Mouse (Mus musculus) left cerebral cortex, adult 9 months (tissue): Measurements from ENCODE around the gene Spata5.
"Not testable (repeated sequence)": the region's sequence is repeated elsewhere in the genome, so short reads cannot be mapped to it uniquely, and the experiment has no call there.

Experiments used
- DNase-seq, 2 experiments: peaks; one replicate each; pipeline ENCODE4 v3.0.0; 2022; ENCODE audit warnings: low spot score in 2 of 2

The Spata5 gene

GRCm38 (mm10) chr3:37569661-37570566, 150.2 kb downstream of the Spata5 start:
- peak in 1 of 2 experiments; percentile 6 for DNase-seq

GRCm38 (mm10) chr3:37571633-37572032, 151.9 kb downstream of the Spata5 start:
- no peak for DNase-seq

GRCm38 (mm10) chr3:37572066-37572465, 152.4 kb downstream of the Spata5 start:
- DNase-seq = peak in 1 of 2 experiments; percentile 31

GRCm38 (mm10) chr3:37576840-37577239, 157.1 kb downstream of the Spata5 start:
- no peak for DNase-seq

GRCm38 (mm10) chr3:37577706-37578105, 158.0 kb downstream of the Spata5 start:
- no peak for DNase-seq

GRCm38 (mm10) chr3:37584576-37584975, 164.9 kb downstream of the Spata5 start:
- DNase-seq = no peak

DNA sequence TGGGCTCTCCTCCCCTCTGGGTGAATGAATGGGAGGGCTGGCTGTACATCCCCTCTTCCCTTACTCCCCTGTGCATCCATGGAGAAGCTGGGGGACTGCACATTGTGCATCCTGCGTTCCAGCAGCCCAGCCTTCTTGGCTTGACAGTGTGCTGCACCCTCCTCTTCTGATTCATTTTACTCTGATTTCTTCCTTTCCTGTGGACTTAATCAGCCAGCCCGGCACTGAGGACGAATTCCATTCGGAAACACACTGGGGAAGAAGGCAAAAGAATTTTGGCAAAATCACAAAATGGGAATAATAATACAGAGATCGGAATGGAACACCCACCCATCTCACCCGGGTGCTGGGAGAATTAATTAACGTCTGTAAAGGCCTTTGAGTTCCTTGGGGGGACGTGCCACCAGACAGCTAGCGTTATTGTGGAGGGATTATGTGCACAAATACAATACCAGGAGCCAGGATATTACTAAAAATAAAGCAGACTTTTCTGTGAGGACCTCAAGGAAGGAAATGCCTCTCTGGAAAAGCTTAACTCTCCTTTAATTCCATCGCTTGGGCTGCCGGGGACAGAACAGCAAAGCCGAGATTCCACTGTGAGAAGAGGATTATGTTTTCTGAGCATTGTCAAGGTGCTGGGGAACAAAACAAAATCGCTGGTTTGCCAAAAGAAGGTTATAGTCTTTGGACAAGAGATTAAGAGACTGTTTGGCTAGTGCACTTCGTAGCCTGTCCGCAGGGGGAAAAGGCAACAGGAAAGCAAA, 166.5 kb downstream of the Spata5 start:
- DNase-seq = peak in 1 of 2 experiments; percentile 6

DNA sequence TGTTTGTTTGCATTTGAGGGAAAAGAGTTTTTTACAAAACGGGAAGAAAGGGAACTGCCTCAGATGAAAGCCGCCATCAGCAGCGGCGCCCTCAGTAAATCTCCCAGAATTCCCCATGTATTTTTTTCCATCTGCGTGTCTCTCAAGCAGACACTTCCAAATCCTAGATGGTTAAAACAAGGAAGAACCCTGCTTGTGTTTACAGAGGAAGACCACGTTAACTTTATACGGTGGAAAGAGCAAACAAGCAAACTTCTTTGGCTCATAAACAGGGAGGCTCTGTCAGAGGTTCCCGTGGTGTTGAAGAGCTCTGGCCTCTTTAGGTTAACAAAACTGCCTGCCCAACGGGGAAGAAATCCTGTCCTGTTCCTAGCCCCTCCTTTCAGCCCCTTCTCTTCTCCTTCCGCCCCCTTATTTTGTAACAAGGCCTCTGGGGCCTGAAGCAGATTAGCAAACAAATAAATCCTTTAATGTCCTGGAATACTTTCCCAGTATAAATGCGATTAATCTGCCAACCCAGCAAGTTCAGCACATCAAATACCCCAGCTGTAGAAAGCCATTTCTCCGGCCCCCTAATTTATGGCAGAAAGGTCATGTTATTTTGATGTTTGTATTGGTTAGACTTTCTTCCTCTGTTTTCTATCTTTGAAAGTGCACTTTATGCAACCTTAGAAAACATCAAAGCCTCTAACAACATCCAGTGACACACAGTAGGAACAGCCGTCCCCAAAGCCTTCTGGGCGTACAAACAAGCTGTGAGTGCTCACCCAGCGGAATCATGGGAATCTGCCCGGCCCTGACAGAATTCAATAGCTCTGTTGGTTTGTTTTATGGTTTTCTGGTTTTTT, 167.3 kb downstream of the Spata5 start:
- DNase-seq = no peak

DNA sequence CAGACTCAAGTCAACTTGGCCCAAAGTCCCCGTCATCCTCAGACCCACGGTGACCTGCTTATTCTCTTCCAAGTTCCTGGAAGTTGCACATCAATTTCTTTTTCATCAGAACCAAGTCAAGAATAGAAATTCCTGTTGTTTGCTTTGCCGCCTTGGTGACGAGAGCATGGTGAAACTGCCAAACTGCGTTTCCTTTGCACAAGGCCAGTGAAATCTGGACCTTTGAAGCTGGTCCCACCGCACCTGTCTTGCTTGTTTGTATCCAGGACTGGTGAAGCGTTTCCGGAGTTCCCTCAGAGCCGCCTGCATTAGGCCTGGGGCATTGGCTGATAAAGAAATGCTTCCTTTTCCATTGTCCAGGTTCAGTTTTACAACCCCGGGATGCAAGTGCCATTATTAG, 176.0 kb downstream of the Spata5 start:
- DNase-seq = no peak

DNA sequence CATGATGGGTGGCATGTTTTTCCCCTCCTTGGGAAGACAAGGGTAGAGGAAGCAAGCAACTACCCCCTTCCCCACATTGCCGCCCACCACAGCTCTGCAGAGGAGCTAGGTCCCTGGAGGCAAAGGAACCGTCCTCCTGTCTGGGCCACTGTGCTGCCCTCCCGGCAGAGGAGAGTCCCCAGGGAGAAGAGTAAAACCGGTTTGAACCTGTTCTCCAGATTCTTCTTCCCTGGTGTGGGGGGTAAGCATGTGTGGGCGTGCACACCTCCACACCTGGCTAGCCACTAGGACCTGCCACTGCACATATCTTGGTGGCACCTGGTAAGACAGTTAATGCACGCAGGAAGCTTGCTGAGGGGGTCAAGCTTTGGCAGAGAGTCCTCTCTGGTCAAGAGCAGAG, 176.8 kb downstream of the Spata5 start:
- DNase-seq = no peak

- DNase-seq = no peak
Measured at GRCm38 (mm10) chr3:37597200-37597599, 177.5 kb downstream of the Spata5 start.

DNA sequence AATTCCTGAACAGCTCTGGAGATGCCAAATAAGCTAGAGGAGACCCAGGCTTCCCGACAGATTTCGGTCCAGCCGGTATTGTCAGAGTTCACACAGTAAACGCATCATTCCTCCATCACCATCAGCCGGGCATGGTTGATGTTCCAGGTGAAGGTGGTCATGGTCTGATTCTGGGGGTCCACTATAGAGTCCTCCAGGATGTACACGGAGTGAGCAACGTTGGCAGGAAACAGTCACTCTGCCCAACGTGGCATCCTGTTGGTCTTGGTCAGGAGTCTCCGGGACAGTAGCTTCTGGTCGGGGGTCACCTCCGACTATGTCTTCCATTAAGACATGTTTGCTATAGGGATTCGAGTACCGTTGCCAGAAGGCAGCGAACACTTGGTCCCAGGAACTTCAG, 179.9 kb downstream of the Spata5 start:
- not testable (repeated sequence) for DNase-seq

GRCm38 (mm10) chr3:37602356-37602755, 182.7 kb downstream of the Spata5 start:
- DNase-seq = no peak

DNA sequence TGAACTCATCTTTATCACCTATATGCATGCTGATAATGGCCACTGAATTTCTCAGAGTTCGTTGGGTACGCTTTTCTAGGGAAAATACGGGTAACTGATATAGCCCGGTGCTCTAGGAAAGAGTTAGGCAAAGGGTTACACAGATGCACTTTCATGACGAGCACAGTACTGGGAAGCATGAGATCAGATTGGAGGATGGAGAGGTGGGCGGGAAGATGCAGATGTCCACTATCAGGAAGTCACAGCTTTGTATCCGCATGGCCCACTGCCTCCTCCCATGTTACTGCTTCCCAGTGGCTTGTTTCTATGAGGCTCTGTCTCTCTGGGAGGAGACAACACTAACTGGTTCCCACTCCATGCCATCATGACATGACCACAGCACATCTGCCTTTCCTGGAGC, 183.2 kb downstream of the Spata5 start:
- DNase-seq = no peak

DNA sequence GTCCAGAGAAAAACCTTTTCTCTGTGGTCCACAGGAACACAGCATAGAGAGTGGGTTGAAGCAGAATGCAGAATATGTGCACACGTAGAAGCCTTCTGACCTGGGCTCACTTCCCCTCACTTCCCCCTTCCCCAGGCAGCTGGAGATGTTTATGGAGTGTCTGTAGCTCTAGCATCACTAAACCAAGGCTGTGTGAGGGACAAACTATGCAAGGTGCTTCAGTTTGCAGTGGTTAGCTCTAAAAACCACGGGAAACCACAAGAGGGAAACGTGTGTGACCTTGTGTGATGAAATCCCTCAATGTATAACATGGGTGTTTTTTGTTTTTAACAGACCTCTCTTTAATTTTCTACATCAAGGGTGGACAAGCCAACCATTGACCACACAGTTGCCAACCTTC, 183.8 kb downstream of the Spata5 start:
- DNase-seq = no peak

DNA sequence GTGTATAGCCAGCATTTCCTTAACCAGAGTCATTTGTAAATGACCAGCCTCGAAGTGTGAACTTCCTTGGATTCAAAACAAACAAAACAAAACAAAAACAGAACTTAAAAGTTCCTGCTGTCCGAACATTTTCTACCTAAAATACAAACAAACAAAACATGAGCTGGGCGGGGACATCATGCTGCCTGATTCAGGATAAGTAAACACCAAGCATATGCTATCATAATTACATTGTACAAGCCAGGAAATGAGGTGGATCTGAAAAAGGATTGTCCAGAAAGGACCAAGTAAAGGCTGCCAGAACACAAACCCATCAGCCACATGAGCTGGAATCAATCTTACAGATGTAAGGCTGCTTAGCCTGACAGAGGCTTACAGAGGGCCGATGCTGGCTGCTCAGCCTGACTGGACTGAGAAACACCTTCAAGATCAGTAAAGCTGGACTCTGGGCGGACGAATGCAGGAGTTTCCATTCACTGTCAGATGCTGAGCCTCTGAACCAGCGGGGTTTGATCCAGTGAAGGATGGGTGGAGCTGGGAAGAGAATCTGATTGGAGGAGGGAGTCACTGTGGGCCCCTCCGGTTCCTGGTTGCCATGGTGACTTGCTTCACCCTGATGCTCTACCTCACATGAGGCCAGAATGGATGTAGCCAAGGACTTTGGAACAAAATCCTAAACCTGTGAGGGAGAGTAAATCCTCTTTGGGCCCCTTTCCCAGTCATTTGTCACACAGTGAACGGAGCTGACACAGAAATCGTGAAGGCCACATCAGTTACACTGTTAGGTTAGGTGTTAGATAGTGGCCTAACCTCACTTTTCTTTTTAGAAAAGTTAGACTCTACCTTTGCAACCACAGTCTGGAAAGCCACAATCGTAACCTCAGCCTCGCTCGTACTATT, 185.5 kb downstream of the Spata5 start:
- DNase-seq = peak in 1 of 2 experiments; percentile 9

GRCm38 (mm10) chr3:37605876-37606238, 186.2 kb downstream of the Spata5 start:
- no peak for DNase-seq

- no peak for DNase-seq
Measured at GRCm38 (mm10) chr3:37608926-37609325, 189.2 kb downstream of the Spata5 start.

- DNase-seq = no peak
Measured at GRCm38 (mm10) chr3:37610670-37611069, 191.0 kb downstream of the Spata5 start.

- DNase-seq = no peak
Measured at GRCm38 (mm10) chr3:37613722-37614121, 194.0 kb downstream of the Spata5 start.
